Mouse (Mus musculus): ENCODE data around the gene Sap30. TPM values are rescaled to one million over a fixed set of nuclear protein-coding genes. Genes with fewer than 3 reads are reported as not detected.

The Sap30 gene
- total RNA-seq, 1 experiment from 2014 or later: 11.6 TPM

- no peak for DNase-seq
Observed at GRCm38 (mm10) chr8:57441556-57441955, 46.1 kb downstream of the Sap30 start.

GRCm38 (mm10) chr8:57441131-57441530 is 46.5 kb downstream of the Sap30 start:
- no peak for DNase-seq

GRCm38 (mm10) chr8:57436437-57436796 is 51.2 kb downstream of the Sap30 start:
- DNase-seq: no peak

- DNase-seq: peak; percentile 35
Observed at GRCm38 (mm10) chr8:57435768-57436436, 51.8 kb downstream of the Sap30 start.

- DNase-seq: no peak
Observed at GRCm38 (mm10) chr8:57432802-57433201, 54.9 kb downstream of the Sap30 start.

Other genes starting within 250 kb of the Sap30 start
- 35.6 and 40.2 TPM in 2 replicates for gene Hand2, start 166.9 kb downstream of the Sap30 start, total RNA-seq (2021)
- 0.52 and 0.94 TPM in 2 replicates for gene Scrg1, start 31.9 kb downstream of the Sap30 start, total RNA-seq (2021)
- gene Hmgb2, start 24.0 kb upstream of the Sap30 start, total RNA-seq (2021): 56.5 and 57.5 TPM in 2 replicates
- gene Galnt7, start 165.2 kb upstream of the Sap30 start, total RNA-seq (2021): 13.3 and 16.7 TPM in 2 replicates

All from adrenal gland, postnatal 14 days (tissue).